Mouse (Mus musculus) spleen, postnatal 36 days (tissue): ENCODE results near the gene C8g.

Experiments
- DNase-seq, 2 experiments: peaks; one replicate each; pipeline ENCODE4 v3.0.0; 2022; ENCODE audit warnings: low spot score in 2 of 2, mixed read lengths in 1 of 2

The C8g gene

DNA sequence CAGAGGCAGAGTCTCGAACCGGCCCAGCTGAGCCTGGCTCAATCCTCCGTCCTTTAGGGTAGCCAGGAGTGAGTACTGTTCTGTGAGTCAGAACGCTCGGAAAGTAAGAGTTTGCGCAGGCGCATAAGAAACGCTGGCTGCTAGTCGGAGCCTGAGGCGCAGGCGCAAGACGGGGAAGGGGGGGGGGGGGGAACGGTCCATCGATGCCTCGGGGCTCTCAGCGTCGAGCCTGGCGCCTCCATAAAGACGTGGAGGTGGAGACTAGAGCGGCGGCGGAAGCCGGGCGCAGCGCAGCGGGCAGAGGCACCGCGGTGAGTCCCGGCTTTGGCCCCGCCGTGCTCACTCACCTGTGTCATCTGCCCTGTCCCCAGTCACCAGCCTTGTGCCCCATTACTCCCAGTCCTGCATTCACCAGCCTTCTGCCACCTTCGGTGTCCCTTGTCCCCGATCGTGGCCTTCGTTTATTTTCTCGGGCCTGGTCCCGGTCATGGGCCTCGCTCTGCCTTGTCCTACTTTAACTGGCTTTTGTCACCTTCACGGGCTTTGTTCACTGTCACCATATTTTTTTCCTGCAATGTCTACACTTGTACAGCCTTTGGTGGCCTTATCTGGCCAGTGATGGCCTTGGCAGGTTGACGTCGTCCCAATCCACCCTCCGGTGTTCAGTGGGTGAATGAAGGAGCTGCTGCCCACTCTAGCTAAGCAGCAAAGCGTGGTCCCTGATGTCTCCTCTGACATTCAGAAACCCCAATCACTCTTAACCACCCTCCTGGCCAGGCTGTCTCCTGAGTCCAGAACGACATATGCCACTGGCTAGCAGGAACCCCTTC is 728 bp downstream of the C8g start, which contains the start of gene Fbxw5:
Gene Fbxw5 (plus strand): TSS at position 175 of the 830 bp plus-strand sequence.
- peak; percentile 82 to 87 for DNase-seq

DNA sequence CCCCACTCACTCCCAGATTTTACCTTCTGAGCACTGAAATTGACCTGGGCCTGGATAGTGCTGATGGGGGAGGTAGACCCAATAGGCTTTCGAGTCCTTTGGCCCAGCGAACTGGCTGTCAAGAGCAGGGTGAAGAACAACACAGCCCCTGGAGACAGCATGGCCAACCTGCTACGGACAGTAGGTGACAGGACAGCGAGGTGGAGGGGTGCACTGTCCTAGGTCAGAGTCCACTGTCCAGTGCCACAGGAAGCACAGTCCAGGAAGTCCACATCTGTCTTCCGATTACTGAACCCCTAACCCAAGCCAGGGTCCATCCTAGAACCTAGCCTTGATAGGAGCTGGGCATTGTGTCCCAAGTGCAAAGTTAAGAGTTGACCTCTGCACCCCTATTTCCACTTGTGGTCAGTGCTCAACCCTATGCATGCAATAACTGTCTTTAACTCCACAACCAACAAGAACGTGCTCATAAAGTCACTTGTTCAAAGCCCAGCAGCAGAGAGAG is 1.4 kb downstream of the C8g start:
- DNase-seq, result no peak

DNA sequence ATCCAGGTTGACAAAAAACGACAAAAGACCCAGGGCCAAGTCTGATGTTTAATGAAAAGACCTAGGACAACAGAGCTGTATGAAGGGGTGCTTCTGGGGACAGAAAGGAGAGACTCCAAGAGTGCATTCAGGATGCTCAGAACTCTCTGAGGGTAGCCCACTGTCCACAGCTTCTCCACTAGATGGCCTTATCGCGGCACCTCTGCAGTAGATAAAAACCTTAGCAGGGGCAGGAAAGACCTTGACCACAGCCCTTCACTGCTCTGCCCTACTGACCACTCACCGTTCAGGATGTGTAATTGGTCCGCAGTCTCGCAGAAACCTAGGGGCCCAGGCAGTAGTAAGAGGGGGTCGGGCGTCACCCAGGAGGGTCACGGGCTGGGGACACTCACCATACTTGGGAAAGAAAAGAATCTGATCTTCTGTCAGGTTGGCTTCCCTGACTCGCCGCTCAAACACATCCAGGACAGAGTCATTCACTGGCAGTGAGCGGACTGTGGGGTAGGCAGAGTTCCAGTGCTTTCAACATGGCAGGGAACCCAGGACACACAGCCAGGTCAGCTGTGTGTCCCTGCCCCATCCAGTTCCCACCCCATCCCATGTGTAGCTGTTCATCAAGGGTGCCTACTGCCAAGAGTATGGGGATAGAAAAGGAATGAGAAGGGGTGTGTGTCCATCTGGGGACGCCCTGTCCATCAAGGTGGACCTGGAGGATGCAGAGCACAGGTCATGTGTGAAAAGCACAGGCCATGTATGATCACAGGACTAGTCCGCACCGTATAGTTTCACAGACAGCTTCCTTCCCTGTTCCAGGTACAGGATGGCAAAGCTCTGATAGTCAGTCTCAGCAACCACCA is 2.7 kb downstream of the C8g start:
- no peak for DNase-seq

DNA sequence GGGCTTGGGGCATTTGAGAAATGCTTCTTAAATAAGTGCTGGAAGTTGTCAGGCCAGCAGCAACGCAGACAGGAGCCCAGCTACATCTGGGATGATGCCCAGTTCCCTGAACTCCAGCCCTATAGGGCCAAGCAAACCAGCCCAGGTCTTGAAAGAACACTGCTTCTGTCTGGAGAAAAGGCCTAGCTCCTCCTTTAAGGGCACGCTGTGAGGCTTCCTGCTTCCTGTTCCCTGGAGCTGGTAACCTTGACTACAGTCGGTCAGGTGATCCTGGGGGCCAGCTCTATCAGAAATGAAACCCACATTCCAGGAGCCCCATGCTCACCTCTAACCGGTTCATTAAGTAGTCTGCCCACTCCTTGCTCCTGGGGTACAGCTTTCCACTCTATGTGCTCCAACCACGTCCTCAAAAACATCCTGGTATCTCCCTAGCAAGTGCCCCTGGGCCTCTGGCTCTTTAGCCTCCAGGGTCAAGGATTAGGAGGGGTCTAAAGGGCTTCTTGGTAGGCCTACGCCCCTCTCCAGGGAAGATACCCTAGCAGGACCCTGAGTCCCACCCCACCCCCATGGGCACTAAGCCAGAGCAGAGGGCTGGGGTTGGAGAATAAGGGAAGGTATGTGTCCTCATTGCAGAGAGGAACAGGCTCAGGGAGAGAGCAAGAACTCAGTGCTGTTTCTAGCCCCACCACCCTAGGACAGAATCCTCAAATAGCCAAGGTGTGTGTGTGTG is 3.5 kb downstream of the C8g start:
- DNase-seq, result no peak

DNA sequence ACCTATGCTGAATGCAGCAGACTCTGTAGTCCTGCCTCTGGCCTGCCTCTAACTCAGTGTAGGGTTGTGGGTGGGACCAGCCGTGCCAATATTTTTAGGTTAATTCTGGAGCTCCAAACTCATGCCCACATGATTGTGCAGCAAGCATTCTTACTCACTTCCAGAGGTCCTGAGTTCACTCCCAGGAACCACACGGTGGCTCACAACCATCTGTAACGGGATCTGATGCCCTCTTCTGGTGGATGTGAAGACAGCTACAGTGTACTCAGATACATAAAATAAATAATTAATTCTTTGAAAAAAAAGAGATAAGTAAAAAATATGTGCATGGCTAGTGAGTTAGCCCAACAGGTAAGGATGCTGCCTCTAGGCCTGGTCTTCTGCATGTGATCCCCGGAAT is 5.1 kb downstream of the C8g start:
- no peak for DNase-seq

DNA sequence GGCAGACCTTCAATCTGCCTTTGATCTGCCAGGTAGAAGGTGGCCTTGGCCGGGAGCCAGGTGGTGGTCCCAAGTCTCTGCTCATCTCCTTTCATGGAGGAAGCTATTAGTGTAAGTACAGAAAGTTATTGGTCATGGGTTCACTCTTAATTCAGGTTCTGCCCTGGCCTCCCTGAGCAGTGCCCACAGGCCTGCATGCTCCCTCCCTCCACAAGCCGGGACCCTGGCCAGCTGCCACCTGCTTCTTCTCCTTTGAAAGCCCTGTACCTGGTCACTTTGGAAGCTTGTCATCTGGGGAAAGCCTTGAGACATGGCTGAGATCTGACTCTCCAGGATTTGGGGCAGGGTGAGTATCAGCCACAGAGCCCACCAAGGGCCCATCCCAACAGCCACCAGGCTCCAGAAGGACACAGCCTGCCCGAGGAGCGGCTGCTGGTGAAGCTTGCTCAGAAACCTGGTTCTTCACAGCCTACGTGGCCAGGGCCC is 8.0 kb downstream of the C8g start, which contains the start of gene Lcn12:
Gene Lcn12 (minus strand): TSS at position 436 of the 486 bp plus-strand sequence.
- no peak for DNase-seq

DNA sequence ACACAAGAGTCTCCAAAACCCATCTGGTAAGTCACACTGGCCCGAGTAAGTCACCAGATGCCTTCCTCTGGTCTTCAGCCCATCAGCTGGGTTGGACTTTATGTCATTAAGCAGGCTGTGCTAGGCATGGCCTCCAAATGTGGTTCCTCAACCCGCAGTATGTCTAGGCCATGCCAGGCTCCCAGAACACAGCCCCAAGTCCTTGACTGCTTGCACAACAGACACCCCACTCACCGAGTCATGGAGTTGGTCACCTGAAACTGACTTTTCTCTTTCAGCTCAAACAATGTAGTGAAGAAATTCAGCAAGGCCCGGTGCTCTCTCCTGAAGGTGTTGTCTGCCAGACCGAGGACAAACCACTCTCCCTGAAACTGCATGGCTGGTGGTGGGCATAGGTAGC is 8.5 kb downstream of the C8g start:
- no peak for DNase-seq

DNA sequence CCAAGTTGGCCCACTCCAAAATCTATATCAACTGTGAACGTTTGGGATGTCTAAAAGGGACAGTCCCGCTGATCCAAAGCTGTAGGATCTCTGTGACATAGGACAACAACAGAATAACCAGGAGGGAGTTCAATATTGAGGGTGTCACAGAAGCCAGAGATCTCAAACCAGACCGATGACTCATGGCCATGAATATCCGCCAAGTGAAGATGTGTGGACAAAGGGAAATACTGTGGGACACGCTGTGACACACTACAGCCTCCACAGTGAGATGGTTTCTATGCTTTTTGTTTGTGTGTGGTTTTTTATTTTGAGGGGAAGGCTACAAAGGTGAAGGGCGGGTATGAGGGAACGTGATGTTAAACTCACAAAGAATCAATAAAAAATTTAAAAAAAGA is 12.8 kb downstream of the C8g start:
- DNase-seq, result no peak

DNA sequence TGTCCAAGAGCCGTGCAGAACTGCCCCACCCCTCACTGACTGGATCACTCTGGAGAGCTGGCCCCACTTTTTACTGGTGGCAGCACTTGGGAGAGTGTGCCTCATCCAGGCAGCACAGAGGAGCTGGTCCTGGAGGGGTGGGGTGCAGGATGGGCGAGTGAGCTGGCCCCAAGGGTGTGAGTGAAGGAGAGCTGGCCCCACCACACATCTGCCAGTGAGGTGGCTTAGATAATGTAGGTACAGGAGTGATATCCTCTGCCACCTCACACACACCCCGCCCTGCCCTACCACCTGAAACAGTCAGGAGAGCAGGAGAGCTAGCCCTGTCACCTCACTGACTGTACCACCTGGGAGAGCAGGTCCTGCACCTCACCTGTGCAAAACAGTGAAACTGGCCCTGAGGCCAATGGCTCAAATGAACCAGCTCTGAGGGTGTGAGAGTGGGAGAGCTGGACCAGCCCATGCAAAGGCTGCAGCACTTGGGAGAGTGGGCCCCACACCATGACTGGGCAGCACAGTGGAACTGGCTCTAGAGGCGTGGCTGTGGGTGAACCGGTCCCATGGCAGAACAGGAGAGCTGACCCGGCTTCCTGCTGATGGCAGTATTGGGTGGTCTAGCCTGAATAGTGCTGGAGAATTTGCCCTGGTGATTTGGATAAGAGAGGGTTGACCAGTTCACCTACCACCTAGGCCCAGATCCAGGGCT is 13.4 kb downstream of the C8g start:
- no peak for DNase-seq

DNA sequence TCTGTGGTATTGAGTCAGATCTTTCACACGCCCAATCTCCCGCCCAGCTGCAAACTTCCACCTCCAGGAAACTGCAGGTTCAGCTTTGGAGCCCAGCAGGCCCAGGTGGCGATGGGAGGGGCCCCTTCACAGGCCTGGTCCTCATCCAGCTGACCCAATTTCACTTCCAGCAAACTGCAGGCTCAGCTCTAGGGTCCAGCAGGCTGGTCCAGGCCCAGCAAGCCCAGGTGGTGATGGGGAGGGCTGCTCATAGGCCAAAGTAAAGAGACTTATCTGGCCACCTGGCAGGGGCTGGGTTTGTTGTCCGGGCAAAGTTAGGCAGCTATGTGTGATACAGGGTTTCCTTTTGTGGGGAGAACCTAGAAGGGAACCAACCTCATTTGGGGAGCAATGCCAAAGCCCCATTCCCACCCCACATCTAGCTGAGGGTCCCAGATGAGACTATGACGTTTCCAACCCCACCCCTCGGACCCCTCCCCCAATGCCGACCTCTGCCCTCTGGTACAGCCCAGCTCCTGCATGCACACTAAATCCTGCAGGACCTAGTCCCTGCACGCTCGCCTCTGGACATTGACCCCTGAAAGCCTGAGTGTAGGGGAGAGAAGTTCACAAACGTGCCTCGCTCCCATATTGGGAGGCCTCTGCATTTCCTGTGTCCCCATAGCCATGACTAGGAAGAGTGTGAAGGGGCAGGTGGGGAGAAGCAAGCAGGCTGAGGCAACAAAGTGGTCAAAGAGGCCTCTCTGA is 16.4 kb downstream of the C8g start:
- DNase-seq, result no peak

DNA sequence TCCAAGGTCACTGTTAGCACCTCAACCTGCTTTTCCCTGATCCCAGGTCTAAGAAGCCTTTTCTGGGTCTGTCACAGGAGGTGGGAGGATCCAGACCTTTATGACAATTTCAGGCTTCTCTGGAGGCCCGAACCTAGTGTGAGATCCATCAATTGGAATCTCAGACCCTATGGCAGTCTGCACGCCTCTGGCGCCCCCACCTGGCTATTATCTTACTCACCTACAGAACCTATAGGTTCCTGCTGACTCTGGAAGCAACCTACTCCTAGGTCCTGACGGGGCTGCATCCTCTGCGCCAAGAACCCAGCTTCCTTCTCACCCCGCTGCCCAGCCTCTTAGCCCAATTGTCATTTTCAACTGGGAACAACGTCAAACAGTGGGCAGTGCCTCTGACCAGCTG is 18.6 kb downstream of the C8g start:
- peak; percentile 36 to 57 for DNase-seq

DNA sequence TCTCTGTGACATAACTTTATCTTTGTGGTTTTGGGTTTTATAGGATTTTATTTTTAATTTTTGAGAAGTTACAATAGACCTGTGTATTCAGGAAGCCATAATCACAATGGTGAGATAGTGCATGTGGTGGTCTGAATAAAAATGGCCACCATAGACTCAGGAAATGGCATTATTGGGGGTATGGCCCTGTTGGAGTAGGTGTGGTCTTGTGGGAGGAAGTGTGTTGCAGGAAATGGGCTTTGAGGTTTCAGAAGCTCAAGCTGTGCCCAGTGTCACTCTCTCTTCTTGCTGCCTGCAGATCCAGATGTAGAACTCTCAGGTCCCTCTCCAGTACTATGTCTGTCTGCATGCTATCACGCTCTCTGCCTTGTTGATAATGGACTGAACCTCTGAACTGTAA is 21.0 kb downstream of the C8g start:
- DNase-seq, result no peak

DNA sequence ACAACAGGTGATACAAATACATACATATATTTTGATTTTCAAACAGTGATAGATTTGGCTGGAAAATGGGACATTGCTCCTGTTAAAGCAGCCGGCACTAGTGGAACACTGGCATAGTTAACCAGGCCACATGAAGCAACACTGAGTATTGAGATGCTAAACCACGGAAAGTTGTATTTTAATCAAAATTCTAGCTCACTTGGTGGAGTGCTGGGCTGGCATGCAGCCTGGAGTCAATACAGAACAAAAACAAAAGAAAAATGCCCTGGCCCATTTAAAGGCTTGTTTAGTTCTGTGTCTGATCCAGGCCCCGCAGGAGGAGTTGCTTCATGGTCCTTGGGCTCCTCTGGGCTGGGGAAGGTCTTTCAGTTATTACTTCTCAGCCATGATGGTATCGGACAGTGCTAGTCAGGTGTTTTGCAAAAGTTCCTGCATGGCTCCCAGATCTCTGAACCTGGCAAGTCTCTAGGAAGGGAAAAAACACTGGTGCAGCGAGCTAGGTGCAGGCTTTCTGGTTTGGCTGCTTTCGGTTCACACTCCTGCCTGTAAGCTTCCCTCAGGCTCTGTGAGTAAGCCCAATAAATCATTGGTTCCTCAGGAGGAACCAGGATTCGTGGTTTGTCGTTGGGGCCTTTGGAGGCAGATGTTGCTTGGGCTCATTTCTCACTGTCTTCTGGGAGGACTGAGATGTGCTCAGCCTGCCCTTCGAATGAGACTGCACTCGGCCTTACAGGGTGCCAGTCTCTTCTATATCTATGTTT is 21.8 kb downstream of the C8g start:
- DNase-seq, result no peak

DNA sequence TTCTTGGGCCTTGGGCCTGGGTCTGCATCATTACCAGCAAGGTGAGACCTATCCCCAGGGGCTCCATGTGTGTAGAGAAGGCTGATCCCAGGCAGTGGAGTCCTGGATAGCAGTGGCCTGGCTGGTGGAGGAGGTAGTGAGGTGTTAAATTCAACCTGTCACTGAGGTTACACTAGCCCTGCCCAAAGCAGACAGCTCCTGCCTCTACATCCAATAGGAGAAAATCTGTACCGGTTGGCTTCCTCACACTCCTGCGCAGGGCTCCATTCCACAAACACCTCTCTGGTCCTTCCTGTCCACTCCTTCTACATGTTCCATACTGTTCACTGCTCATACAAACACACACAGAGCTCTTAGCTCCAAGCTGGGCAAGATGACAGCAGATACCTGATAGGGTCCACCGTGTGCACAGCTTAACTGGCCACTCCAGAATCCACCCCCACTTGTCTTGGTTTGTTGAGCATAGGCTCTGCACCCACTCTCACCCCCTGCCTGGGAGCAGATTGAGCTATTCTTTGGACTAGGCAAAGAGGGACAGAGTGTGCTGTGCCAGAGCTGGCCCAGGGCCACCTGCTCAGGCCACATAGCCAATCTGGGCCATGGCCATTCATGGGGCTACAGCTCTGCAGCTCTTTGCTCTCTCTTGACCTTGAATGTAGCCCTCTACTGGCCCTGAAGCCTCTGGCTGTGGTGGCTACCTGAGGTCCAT is 23.4 kb downstream of the C8g start:
- no peak for DNase-seq

DNA sequence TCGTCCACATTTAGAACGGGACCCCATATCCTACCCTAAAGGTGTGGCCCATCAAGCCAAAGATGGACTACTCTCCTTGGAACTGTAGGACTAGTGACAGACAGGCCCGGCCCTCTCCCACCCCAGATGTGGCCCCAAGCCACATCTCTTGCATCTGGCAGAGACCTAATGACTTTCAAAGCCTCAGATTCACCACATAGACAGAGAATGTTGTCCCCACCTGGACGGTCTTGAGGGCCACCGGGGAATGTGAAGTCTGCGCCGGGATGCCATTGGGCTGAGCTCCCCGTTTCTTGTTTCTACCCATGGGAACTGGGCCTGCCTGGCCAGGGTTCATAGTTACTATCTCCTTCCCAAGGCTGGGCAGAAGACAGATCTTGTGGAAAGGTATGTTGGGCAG is 24.0 kb downstream of the C8g start:
- DNase-seq, result no peak

DNA sequence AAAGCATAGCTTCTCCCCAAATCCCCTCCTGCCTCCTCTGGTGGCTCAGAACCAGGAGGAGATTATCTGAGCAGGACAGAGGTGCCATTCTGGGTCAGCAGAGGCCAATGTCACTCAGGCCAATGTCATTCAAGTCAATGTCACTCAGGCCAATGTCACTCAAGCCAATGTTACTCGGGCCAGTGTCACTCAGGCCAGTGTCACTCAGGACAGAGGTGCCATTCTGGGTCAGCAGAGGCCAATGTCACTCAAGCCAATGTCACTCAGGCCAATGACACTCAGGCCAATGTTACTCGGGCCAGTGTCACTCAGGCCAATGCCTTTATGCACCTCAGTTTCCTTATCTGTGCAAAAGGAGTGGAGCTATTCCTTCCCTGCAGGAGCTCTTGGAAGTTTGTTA is 29.0 kb downstream of the C8g start:
- no peak for DNase-seq

DNA sequence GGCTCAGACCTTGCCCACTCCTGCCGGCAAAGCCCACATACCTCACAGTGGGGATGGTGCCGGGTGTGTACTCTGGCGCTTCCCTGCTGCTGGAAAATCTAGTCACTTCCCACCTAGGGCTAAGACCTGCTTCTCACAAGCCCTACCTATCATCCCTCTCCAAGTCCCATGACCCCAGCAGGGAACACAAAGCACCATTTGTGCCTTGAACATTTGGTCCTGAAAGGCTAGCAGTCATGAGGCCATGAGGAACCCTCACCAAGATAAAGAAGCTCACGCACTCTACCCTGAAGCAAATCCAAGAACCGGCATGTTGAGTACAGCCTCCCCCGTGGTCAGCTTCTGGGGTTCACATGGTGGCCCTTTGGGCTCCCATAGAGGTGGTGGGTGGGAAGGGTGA is 31.6 kb downstream of the C8g start, which contains the start of gene Ptgds:
Gene Ptgds (minus strand): TSS at position 78 of the 400 bp plus-strand sequence.
- DNase-seq, result no peak

DNA sequence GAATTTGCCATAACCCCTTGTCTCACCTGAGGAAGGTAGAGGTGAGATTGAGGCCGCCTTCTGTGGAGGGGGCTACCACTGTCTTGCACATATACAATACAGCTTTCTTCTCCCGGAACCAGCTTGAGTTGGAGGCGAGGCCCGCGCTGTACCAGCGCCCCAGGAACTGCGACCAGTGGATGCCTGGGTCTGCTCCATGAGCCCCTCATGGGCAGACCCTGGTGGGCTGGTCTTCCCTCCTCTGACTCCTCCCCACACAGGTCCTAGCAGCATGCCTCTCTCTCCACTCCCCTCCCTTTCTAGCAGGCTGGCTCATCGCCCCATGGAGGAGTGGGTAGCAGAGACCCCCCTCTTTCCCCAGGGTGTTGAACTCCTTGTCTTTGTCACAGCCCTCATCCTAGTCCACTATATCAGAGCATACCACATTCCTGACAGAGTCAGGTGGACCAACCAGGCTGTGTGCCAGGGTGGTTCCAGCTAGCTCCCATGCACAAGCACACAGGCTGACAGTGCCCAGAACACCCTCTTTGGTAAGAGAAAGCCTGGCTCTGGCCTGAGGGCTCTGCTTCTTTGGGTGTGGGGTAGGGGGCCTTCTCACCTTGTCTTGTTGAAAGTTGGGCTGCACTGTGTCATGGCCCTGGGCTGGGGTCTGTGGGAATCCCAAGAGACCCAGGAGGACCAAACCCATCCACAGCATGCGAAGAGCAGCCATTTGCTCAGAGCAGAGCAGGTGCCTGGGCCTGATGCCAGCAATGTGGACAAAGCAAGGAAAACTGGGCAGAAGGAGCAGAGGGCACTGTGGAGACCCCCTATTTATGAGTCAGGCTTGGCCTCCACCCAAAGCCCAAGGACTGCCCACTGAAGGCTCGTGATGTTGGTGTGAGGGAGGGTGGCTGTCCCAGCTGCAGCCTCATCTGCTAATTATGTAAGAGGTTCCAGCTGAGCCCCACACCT is 32.3 kb downstream of the C8g start:
- DNase-seq, result no peak
